Mouse (Mus musculus) kidney, postnatal 0 days (tissue): Measurements from ENCODE around the gene Hebp1. TPM values are rescaled to one million over a fixed set of nuclear protein-coding genes. Genes with fewer than 3 reads are reported as not detected.

Source experiments
- ATAC-seq: fragments of 200-750 bp; cut with Nextera tagmentation; replicated peaks from 2 replicates; pipeline ENCODE4 v1.8.0; 2017; ENCODE audit warnings: low read depth, moderate number of reproducible peaks, moderate TSS enrichment, moderate library complexity; ENCODE audit not compliant: low FRiP score
- DNase-seq: peaks from one replicate; pipeline ENCODE4 v3.0.0-alpha.2; 2016; ENCODE audit warnings: low spot score
- H3K27ac ChIP-seq: fragments of 300-500 bp; sonication (generic); 2 replicates; pipeline ENCODE4 v1.5.1; 2014; ENCODE audit warnings: mild to moderate bottlenecking
- H3K27me3 ChIP-seq: fragments of 300-500 bp; sonication (generic); 2 replicates; pipeline ENCODE4 v1.6.1; 2014; ENCODE audit warnings: low read length, mixed read lengths; ENCODE audit not compliant: insufficient read depth
- H3K36me3 ChIP-seq: fragments of 300-500 bp; sonication (generic); 2 replicates; pipeline ENCODE4 v1.6.1; 2014; ENCODE audit warnings: low read length, mixed read lengths; ENCODE audit not compliant: insufficient read depth
- H3K4me1 ChIP-seq: fragments of 300-500 bp; sonication (generic); replicated peaks from 2 replicates; pipeline ENCODE4 v1.6.1; 2014; ENCODE audit warnings: antibody characterized with exemption, low read length, mixed read lengths; ENCODE audit not compliant: insufficient read depth
- H3K4me2 ChIP-seq: fragments of 300-500 bp; sonication (generic); 2 replicates; pipeline ENCODE4 v1.6.1; 2014; ENCODE audit warnings: mild to moderate bottlenecking, low read length, moderate library complexity, mixed read lengths
- H3K4me3 ChIP-seq: fragments of 300-500 bp; sonication (generic); replicated peaks from 2 replicates; pipeline ENCODE4 v1.5.1; 2014; ENCODE audit warnings: low read depth, low read length
- H3K9ac ChIP-seq: fragments of 300-500 bp; sonication (generic); 2 replicates; pipeline ENCODE4 v1.6.1; 2014; ENCODE audit warnings: low read depth, low read length
- H3K9me3 ChIP-seq: fragments of 300-500 bp; sonication (generic); replicated peaks from 2 replicates; pipeline ENCODE4 v1.6.1; 2016; ENCODE audit warnings: low read length, inconsistent platforms, mixed read lengths
- CTCF ChIP-seq: IDR thresholded peaks from 2 replicates; pipeline ENCODE4 v1.5.1; 2016; ENCODE audit warnings: antibody characterized with exemption, low read depth, mild to moderate bottlenecking, moderate library complexity
- WGBS: fragments of 180-500 bp; shearing (Covaris S2); extraction: QIAGEN DNeasy Blood & Tissue Kit; methylation state at CpG from one replicate; pipeline ENCODE4 v1.1.7; 2014; 5-methylcytosine and 5-hydroxymethylcytosine counted together
- polyA plus RNA-seq: library from polyadenylated mRNA; unstranded; fragments of >200 nt; fragmentation: Nextera tagmentation; extraction: Ambion mirVana; gene quantifications from 2 replicates; pipeline ENCODE4 v1.2.1, GENCODE M21; 2015

Gene Hebp1
- polyA plus RNA-seq, 1 experiment from 2014 or later, result 52.3 TPM

DNA sequence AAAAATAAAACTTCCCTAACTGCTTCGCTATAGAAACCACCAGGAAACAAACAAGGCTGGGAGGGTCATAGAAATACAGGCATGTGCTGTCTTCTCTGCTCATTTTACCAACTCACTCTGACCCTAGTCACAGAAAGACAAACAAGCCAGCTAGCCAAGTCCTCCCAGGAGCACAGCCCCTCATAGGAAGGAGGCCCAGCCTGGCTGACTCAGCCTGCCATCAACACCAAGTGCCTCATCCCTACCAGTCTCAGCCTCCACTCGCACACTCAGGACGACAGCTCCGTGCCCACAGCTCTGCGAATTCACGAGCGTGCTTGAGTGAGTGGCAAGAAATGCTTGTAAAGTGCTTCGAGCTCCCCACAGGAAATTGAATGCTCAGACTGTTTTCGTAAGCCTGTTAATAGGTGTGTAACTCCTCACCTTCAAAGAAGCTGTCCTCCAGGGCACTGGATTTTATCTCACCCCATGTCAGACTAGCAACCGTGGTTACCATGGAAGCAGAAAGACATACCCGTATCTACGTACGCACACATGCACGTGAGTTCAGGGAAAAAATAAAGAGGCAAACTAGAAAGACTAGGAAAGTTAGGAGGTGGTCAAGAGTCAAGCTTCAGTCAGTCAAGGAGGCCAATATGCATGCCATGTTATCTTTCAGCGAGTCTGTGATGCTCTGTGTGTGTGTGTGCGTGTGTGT lies 56.2 kb downstream of the Hebp1 start:
- H3K4me3 ChIP-seq, result no peak overlapping the region
- TF ChIP-seq CTCF, result no peak
- DNase-seq (peak; percentile 34), ATAC-seq (no peak)
- 47% methylated on average over 16 of the region's 16 CpGs for WGBS
- H3K27ac ChIP-seq, result no peak overlapping the region
- H3K27me3 ChIP-seq, result no peaks in the 10 kb centered on the region
- H3K9ac ChIP-seq, result no peak overlapping the region
- H3K4me1 ChIP-seq, result peaks cover 23% of the 10 kb centered on the region
- H3K36me3 ChIP-seq, result no peaks in the 10 kb centered on the region; the same call in 1 of the 2 replicates
- no peaks in the 10 kb centered on the region for H3K9me3 ChIP-seq
- H3K4me2 ChIP-seq, result no peak overlapping the region

DNA sequence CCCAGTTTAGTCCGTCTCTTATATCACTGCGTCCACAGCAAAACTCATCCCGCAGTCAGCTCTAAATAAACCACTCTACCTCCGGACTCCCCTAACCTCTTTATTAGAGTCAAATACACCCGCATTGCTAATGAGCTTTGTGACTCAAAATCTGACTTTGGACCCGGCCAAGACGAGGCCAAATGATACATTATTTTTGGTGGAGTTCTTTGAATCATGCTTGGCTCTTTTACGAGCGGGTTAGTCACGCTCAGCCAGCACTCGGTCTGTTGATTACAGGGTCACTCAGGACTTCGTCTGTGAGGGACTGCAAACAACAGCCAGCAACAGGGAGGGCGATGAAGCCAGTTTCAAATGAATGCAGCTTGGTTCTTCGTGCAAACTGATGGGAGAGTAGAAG lies 59.1 kb downstream of the Hebp1 start:
- no peak overlapping the region for H3K4me3 ChIP-seq
- H3K9ac ChIP-seq, result no peak overlapping the region
- H3K4me1 ChIP-seq, result peaks cover 23% of the 10 kb centered on the region
- TF ChIP-seq CTCF, result no peak
- 16% methylated on average over 14 of the region's 14 CpGs for WGBS
- H3K36me3 ChIP-seq, result no peaks in the 10 kb centered on the region; the same call in 1 of the 2 replicates
- DNase-seq (peak; percentile 65), ATAC-seq (no peak)
- H3K27ac ChIP-seq, result peak overlapping the region; percentile 52; the same call in 1 of the 2 replicates
- no peaks in the 10 kb centered on the region for H3K27me3 ChIP-seq
- no peak overlapping the region; the same call in 1 of the 2 replicates for H3K4me2 ChIP-seq
- H3K9me3 ChIP-seq, result no peaks in the 10 kb centered on the region

DNA sequence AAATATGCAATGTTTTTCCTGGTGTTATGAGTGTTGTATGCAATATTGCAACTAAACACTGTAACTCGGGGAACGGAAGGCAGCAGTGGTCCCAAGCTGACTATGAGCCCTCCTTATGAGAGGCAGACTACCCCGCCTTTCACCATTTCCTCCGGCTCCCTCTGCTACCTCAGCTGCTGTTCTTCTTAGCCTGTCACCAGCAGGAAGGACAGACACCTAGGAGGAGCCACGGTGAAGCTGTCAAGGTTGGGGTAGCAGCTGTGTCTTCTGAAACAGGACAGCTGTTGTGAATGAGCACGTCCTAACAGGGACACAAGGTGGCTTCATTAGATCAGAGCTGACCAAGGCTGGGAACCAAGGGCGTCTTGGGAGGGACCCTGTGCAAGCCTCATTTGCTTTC lies 59.6 kb downstream of the Hebp1 start:
- Histone ChIP-seq H3K4me3 (no peak overlapping the region), H3K4me2 (no peak overlapping the region; the same call in 1 of the 2 replicates), H3K36me3 (no peaks in the 10 kb centered on the region; the same call in 1 of the 2 replicates), H3K27me3 (no peaks in the 10 kb centered on the region), H3K9ac (no peak overlapping the region), H3K27ac (peak overlapping the region; percentile 52; the same call in 1 of the 2 replicates), H3K9me3 (no peaks in the 10 kb centered on the region), H3K4me1 (peaks cover 23% of the 10 kb centered on the region)
- DNase-seq, result peak; percentile 49
- 37% methylated on average over 7 of the region's 7 CpGs for WGBS
- no peak for TF ChIP-seq CTCF
- no peak; the same call in 1 of the 2 replicates for ATAC-seq

DNA sequence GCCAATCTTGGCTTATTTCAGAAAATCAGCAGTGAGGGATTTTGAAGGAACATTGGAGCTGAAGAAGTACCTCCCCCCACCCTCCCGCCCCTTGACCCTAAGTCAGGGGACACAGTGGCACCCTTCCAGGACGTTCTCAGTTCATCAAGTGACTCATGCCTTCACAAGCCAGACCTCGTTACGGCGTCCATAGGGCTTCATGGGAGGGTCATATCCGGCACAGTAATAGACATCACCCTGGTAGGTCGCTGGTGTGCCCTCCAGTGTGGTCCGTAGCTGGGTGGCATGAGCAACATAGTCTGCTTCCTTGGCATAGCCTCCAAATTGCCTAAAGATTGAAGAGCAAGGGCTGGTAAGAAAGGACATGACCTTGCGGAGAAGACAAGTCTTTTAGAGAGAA lies 60.1 kb downstream of the Hebp1 start:
- Histone ChIP-seq H3K9ac (no peak overlapping the region), H3K27ac (no peak overlapping the region), H3K4me3 (no peak overlapping the region), H3K9me3 (no peaks in the 10 kb centered on the region), H3K4me1 (peaks cover 23% of the 10 kb centered on the region), H3K4me2 (no peak overlapping the region), H3K27me3 (no peaks in the 10 kb centered on the region), H3K36me3 (no peaks in the 10 kb centered on the region)
- ATAC-seq (no peak), DNase-seq (no peak)
- 63% methylated on average over 9 of the region's 9 CpGs for WGBS
- TF ChIP-seq CTCF, result no peak

DNA sequence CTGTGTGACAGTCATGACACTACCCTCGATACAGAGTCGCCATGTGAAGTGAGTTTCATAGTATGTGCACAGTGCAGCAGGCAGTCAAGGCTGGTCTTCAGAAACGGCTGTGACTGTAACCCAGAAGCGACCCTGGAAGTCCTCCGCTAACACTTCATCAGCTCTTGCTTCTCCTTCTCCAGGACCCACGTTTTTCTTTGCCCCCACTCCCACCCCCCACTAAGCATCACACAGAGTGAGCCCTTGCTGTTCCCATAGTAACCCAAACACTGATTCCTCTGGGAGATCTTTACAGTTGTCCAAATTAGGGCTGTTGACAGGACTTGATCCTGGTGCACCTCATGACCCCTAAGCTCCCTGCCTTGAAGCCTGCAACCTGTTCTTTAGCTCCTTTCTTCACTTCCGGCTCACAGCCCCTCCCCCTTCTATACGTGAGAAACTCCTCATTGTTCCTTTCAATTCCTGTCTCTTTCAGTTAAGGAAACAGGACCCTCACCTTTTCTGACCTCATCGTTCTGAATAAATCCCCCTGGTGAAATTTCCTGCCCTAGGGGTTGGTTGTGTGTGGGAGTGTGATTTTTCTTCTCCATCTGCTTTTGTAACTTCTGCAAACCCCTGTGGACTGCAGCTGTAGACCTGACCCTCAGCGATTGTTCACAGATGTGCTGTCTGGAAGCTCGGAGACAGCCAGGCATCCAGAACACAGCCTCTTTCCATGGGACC lies 61.2 kb downstream of the Hebp1 start:
- H3K9me3 ChIP-seq, result no peaks in the 10 kb centered on the region
- H3K36me3 ChIP-seq, result no peaks in the 10 kb centered on the region
- DNase-seq (peak; percentile 54), ATAC-seq (peak; percentile 29; the same call in 1 of the 2 replicates)
- H3K4me3 ChIP-seq, result no peak overlapping the region
- TF ChIP-seq CTCF, result no peak
- H3K27me3 ChIP-seq, result no peaks in the 10 kb centered on the region
- no peak overlapping the region for H3K9ac ChIP-seq
- peaks cover 21% of the 10 kb centered on the region for H3K4me1 ChIP-seq
- WGBS, result 28% methylated on average over 11 of the region's 11 CpGs
- H3K27ac ChIP-seq, result no peak overlapping the region; the same call in 1 of the 2 replicates
- H3K4me2 ChIP-seq, result peak overlapping the region; percentile 7; the same call in 1 of the 2 replicates

DNA sequence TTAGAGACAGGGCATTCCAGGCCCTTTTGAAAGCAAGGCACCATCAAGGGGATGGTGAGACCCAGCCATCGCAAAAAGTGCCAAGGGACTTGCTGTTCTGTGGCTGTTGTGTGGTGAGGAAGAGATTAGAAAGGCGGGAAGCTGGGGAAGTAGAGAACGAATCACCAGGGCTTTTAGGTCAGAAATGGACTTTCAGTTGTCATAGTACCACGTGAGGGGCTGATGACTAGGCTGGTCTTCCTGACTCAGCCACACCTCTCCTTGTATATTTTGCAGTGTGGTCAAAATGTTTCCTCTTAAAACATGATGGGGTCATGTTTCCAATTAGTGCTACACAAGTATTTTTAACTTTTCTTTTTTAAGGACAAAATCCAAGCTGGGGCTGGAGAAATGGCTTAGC lies 62.1 kb downstream of the Hebp1 start:
- TF ChIP-seq CTCF, result no peak
- ATAC-seq, result no peak
- H3K4me1 ChIP-seq, result peaks cover 18% of the 10 kb centered on the region
- no peak overlapping the region for H3K27ac ChIP-seq
- no peak for DNase-seq
- whole genome bisulfite sequencing, result 80% methylated on average over 4 of the region's 4 CpGs
- H3K4me2 ChIP-seq, result no peak overlapping the region
- no peaks in the 10 kb centered on the region for H3K27me3 ChIP-seq
- no peak overlapping the region for H3K4me3 ChIP-seq
- no peaks in the 10 kb centered on the region for H3K36me3 ChIP-seq
- no peak overlapping the region for H3K9ac ChIP-seq
- no peaks in the 10 kb centered on the region for H3K9me3 ChIP-seq
